Mouse (Mus musculus) stomach, embryonic 16.5 days (tissue): ENCODE data around the gene Myh9. TPM values are rescaled to one million over a fixed set of nuclear protein-coding genes. Genes with fewer than 3 reads are reported as not detected.

Experiments
- ATAC-seq: fragments of 200-750 bp; cut with Nextera tagmentation; 2 replicates; pipeline ENCODE4 v1.8.0; 2017; ENCODE audit warnings: moderate number of reproducible peaks, moderate TSS enrichment; ENCODE audit not compliant: insufficient read depth, low FRiP score
- H3K27ac ChIP-seq: fragments of 300-500 bp; sonication (generic); 2 replicates; pipeline ENCODE4 v1.5.1; 2014; ENCODE audit warnings: low read length
- H3K27me3 ChIP-seq: fragments of 300-500 bp; sonication (generic); 2 replicates; pipeline ENCODE4 v1.6.1; 2014; ENCODE audit warnings: low read length, control low read depth, mixed read lengths; ENCODE audit not compliant: control insufficient read depth, insufficient read depth
- H3K36me3 ChIP-seq: fragments of 300-500 bp; sonication (generic); 2 replicates; pipeline ENCODE4 v1.6.1; 2014; ENCODE audit warnings: low read length; ENCODE audit not compliant: control insufficient read depth, insufficient read depth
- H3K4me1 ChIP-seq: fragments of 300-500 bp; sonication (generic); 2 replicates; pipeline ENCODE4 v1.6.1; 2014; ENCODE audit warnings: low read length, control low read depth, mixed read lengths; ENCODE audit not compliant: control insufficient read depth, insufficient read depth
- H3K4me2 ChIP-seq: fragments of 300-500 bp; sonication (generic); 2 replicates; pipeline ENCODE4 v1.6.1; 2014; ENCODE audit warnings: low read depth, low read length, mixed read lengths
- H3K4me3 ChIP-seq: fragments of 300-500 bp; sonication (generic); replicated peaks from 2 replicates; pipeline ENCODE4 v1.5.1; 2014; ENCODE audit warnings: mild to moderate bottlenecking, low read length
- H3K9ac ChIP-seq: fragments of 300-500 bp; sonication (generic); 2 replicates; pipeline ENCODE4 v1.6.1; 2014; ENCODE audit warnings: low read length
- H3K9me3 ChIP-seq: fragments of 300-500 bp; sonication (generic); replicated peaks from 2 replicates; pipeline ENCODE4 v1.6.1; 2016; ENCODE audit warnings: low read length, control low read depth; ENCODE audit not compliant: control insufficient read depth
- WGBS: fragments of 180-500 bp; shearing (Covaris S2); extraction: QIAGEN DNeasy Blood & Tissue Kit; methylation state at CpG from one replicate; pipeline ENCODE4 v1.1.7; 2014; 5-methylcytosine and 5-hydroxymethylcytosine counted together
- polyA plus RNA-seq: library from polyadenylated mRNA; unstranded; fragments of >200 nt; fragmentation: Nextera tagmentation; extraction: Ambion mirVana; gene quantifications from 2 replicates; pipeline ENCODE4 v1.2.1, GENCODE M21; 2015

Gene Myh9
- polyA plus RNA-seq, 1 experiment from 2014 or later = 54.5 TPM

- no peak overlapping the region for H3K4me3 ChIP-seq
- ATAC-seq = no peak
- H3K9me3 ChIP-seq = no peaks in the 10 kb centered on the region
- H3K4me2 ChIP-seq = peak overlapping the region; percentile 15; the same call in 1 of the 2 replicates
- 25% methylated on average over 6 of the region's 6 CpGs for WGBS
- H3K36me3 ChIP-seq = no peaks in the 10 kb centered on the region
- peaks cover 79% of the 10 kb centered on the region for H3K4me1 ChIP-seq
- peak overlapping the region; percentile 66 for H3K27ac ChIP-seq
- no peaks in the 10 kb centered on the region for H3K27me3 ChIP-seq
- peak overlapping the region; percentile 37; the same call in 1 of the 2 replicates for H3K9ac ChIP-seq
These were observed 14.2 kb downstream of the Myh9 start for GRCm38 (mm10) chr15:77827794-77828193.

- H3K9ac ChIP-seq = 0 out of 2 replicates have a peak overlapping the region, but pooled peaks have one; percentile 37
- no peak overlapping the region for H3K4me3 ChIP-seq
- ATAC-seq = no peak
- peak overlapping the region; percentile 66; the same call in 1 of the 2 replicates for H3K27ac ChIP-seq
- H3K9me3 ChIP-seq = no peaks in the 10 kb centered on the region
- 30% methylated on average over 7 of the region's 7 CpGs for WGBS
- H3K4me2 ChIP-seq = 0 out of 2 replicates have a peak overlapping the region, but pooled peaks have one; percentile 15
- no peaks in the 10 kb centered on the region for H3K36me3 ChIP-seq
- no peaks in the 10 kb centered on the region for H3K27me3 ChIP-seq
- H3K4me1 ChIP-seq = peaks cover 80% of the 10 kb centered on the region
These were observed 14.6 kb downstream of the Myh9 start for GRCm38 (mm10) chr15:77827379-77827778.

GRCm38 (mm10) chr15:77825382-77825781 lies 16.6 kb downstream of the Myh9 start:
- Histone ChIP-seq H3K9me3 (no peaks in the 10 kb centered on the region), H3K27ac (peak overlapping the region; percentile 14; the same call in 1 of the 2 replicates), H3K4me2 (no peak overlapping the region), H3K36me3 (no peaks in the 10 kb centered on the region), H3K9ac (no peak overlapping the region), H3K4me3 (no peak overlapping the region), H3K4me1 (peaks cover 82% of the 10 kb centered on the region), H3K27me3 (no peaks in the 10 kb centered on the region)
- 78% methylated on average over 1 of the region's 1 CpGs for WGBS
- no peak for ATAC-seq

GRCm38 (mm10) chr15:77824321-77824720 lies 17.7 kb downstream of the Myh9 start:
- peaks cover 85% of the 10 kb centered on the region for H3K4me1 ChIP-seq
- H3K9ac ChIP-seq = 0 out of 2 replicates have a peak overlapping the region, but pooled peaks have one; percentile 34
- ATAC-seq = no peak

GRCm38 (mm10) chr15:77823634-77824033 lies 18.3 kb downstream of the Myh9 start:
- Histone ChIP-seq H3K9me3 (no peaks in the 10 kb centered on the region), H3K27ac (peak overlapping the region; percentile 86), H3K4me1 (peaks cover 92% of the 10 kb centered on the region), H3K4me2 (no peak overlapping the region), H3K9ac (peak overlapping the region; percentile 36; the same call in 1 of the 2 replicates), H3K27me3 (no peaks in the 10 kb centered on the region), H3K36me3 (no peaks in the 10 kb centered on the region), H3K4me3 (no peak overlapping the region)
- 45% methylated on average over 3 of the region's 3 CpGs for WGBS
- no peak for ATAC-seq

More at GRCm38 (mm10) chr15:77824321-77824720, 17.7 kb downstream of the Myh9 start:
- Histone ChIP-seq H3K4me2 (no peak overlapping the region), H3K27ac (0 out of 2 replicates have a peak overlapping the region, but pooled peaks have one; percentile 21), H3K9me3 (no peaks in the 10 kb centered on the region), H3K4me3 (no peak overlapping the region), H3K36me3 (no peaks in the 10 kb centered on the region), H3K27me3 (no peaks in the 10 kb centered on the region)
- 89% methylated on average over 1 of the region's 1 CpGs for WGBS

GRCm38 (mm10) chr15:77823196-77823595 lies 18.8 kb downstream of the Myh9 start:
- Histone ChIP-seq H3K4me1 (peaks cover 94% of the 10 kb centered on the region), H3K36me3 (no peaks in the 10 kb centered on the region), H3K27ac (peak overlapping the region; percentile 86), H3K9ac (peak overlapping the region; percentile 36), H3K4me3 (no peak overlapping the region), H3K9me3 (no peaks in the 10 kb centered on the region), H3K4me2 (no peak overlapping the region), H3K27me3 (no peaks in the 10 kb centered on the region)
- ATAC-seq = no peak
- 58% methylated on average over 6 of the region's 6 CpGs for WGBS

GRCm38 (mm10) chr15:77822671-77823070 lies 19.3 kb downstream of the Myh9 start:
- Histone ChIP-seq H3K36me3 (no peaks in the 10 kb centered on the region), H3K9me3 (no peaks in the 10 kb centered on the region), H3K4me3 (no peak overlapping the region), H3K4me1 (peaks cover 94% of the 10 kb centered on the region), H3K27ac (peak overlapping the region; percentile 86), H3K9ac (peak overlapping the region; percentile 53), H3K27me3 (no peaks in the 10 kb centered on the region), H3K4me2 (peak overlapping the region; percentile 31)
- 45% methylated on average over 2 of the region's 2 CpGs for WGBS
- no peak for ATAC-seq

GRCm38 (mm10) chr15:77822057-77822466 lies 19.9 kb downstream of the Myh9 start:
- Histone ChIP-seq H3K27me3 (no peaks in the 10 kb centered on the region), H3K27ac (peak overlapping the region; percentile 86), H3K9me3 (no peaks in the 10 kb centered on the region), H3K4me3 (no peak overlapping the region), H3K36me3 (no peaks in the 10 kb centered on the region), H3K4me1 (peaks cover 94% of the 10 kb centered on the region), H3K4me2 (peak overlapping the region; percentile 31), H3K9ac (peak overlapping the region; percentile 53; the same call in 1 of the 2 replicates)
- WGBS = 43% methylated on average over 5 of the region's 5 CpGs
- peak; percentile 94 for ATAC-seq

- Histone ChIP-seq H3K4me1 (peaks cover 95% of the 10 kb centered on the region), H3K36me3 (no peaks in the 10 kb centered on the region), H3K9ac (peak overlapping the region; percentile 51), H3K27me3 (no peaks in the 10 kb centered on the region), H3K27ac (peak overlapping the region; percentile 86), H3K4me3 (no peak overlapping the region), H3K9me3 (no peaks in the 10 kb centered on the region), H3K4me2 (peak overlapping the region; percentile 28)
- peak; percentile 27; the same call in 1 of the 2 replicates for ATAC-seq
- WGBS = 23% methylated on average over 7 of the region's 7 CpGs
These were observed 20.6 kb downstream of the Myh9 start for GRCm38 (mm10) chr15:77821424-77821823.
